Mouse (Mus musculus): ENCODE measurements around the gene Cxcl16.
A peak's percentile ranks its signal among the peaks of the same experiment; 100 is the strongest.
"Not testable (repeated sequence)": the region's sequence is repeated elsewhere in the genome, so short reads cannot be mapped to it uniquely, and the experiment has no call there.

The Cxcl16 gene

GRCm38 (mm10) chr11:70453261-70454044 lies 6.3 kb downstream of the Cxcl16 start:
- DNase-seq (ENCODE audit: low spot score in 2 of 2) = no peak

- peak; percentile 94 to 95 for DNase-seq (ENCODE audit: low spot score in 2 of 2)
Measured at GRCm38 (mm10) chr11:70451797-70452498, 7.8 kb downstream of the Cxcl16 start, which contains the start of gene Med11. Gene Med11 (plus strand): TSS chr11:70451919.

GRCm38 (mm10) chr11:70450926-70451325 lies 8.9 kb downstream of the Cxcl16 start:
- DNase-seq (ENCODE audit: low spot score in 2 of 2) = no peak

GRCm38 (mm10) chr11:70447373-70447772 lies 12.4 kb downstream of the Cxcl16 start:
- DNase-seq (ENCODE audit: low spot score in 2 of 2) = no peak

GRCm38 (mm10) chr11:70446756-70447155 lies 13.0 kb downstream of the Cxcl16 start:
- no peak for DNase-seq (ENCODE audit: low spot score in 2 of 2)

- no peak for DNase-seq (ENCODE audit: low spot score in 2 of 2)
Measured at GRCm38 (mm10) chr11:70444667-70445066, 15.1 kb downstream of the Cxcl16 start.

- no peak for DNase-seq (ENCODE audit: low spot score in 2 of 2)
Measured at GRCm38 (mm10) chr11:70443964-70444363, 15.8 kb downstream of the Cxcl16 start.

GRCm38 (mm10) chr11:70441882-70442281 lies 17.9 kb downstream of the Cxcl16 start:
- no peak for DNase-seq (ENCODE audit: low spot score in 2 of 2)

GRCm38 (mm10) chr11:70440637-70441036 lies 19.1 kb downstream of the Cxcl16 start:
- no peak for DNase-seq (ENCODE audit: low spot score in 2 of 2)

GRCm38 (mm10) chr11:70438728-70439374 lies 20.9 kb downstream of the Cxcl16 start:
- DNase-seq (ENCODE audit: low spot score in 2 of 2) = no peak

- no peak for DNase-seq (ENCODE audit: low spot score in 2 of 2)
Measured at GRCm38 (mm10) chr11:70437426-70437825, 22.4 kb downstream of the Cxcl16 start.

- no peak for DNase-seq (ENCODE audit: low spot score in 2 of 2)
Measured at GRCm38 (mm10) chr11:70435476-70435875, 24.3 kb downstream of the Cxcl16 start.

GRCm38 (mm10) chr11:70433951-70434350 lies 25.8 kb downstream of the Cxcl16 start:
- no peak for DNase-seq (ENCODE audit: low spot score in 2 of 2)

- peak in 1 of 2 experiments; percentile 32 for DNase-seq (ENCODE audit: low spot score in 2 of 2)
Measured at GRCm38 (mm10) chr11:70433569-70433943, 26.2 kb downstream of the Cxcl16 start.

GRCm38 (mm10) chr11:70432895-70433568 lies 26.8 kb downstream of the Cxcl16 start:
- peak in 1 of 2 experiments; percentile 32 for DNase-seq (ENCODE audit: low spot score in 2 of 2)

- peak; percentile 90 to 97 for DNase-seq (ENCODE audit: low spot score in 2 of 2)
Measured at GRCm38 (mm10) chr11:70432048-70432894, 27.5 kb downstream of the Cxcl16 start, which contains the start of gene Arrb2. Gene Arrb2 (plus strand): TSS chr11:70432635.

GRCm38 (mm10) chr11:70431574-70431973 lies 28.2 kb downstream of the Cxcl16 start:
- DNase-seq (ENCODE audit: low spot score in 2 of 2) = no peak

- DNase-seq (ENCODE audit: low spot score in 2 of 2) = not testable (repeated sequence)
Measured at GRCm38 (mm10) chr11:70426598-70426997, 33.2 kb downstream of the Cxcl16 start.

GRCm38 (mm10) chr11:70419486-70419885 lies 40.3 kb downstream of the Cxcl16 start:
- no peak for DNase-seq (ENCODE audit: low spot score in 2 of 2)

- no peak for DNase-seq (ENCODE audit: low spot score in 2 of 2)
Measured at GRCm38 (mm10) chr11:70418199-70418598, 41.6 kb downstream of the Cxcl16 start.

- peak; percentile 78 to 86 for DNase-seq (ENCODE audit: low spot score in 2 of 2)
Measured at GRCm38 (mm10) chr11:70413961-70414360, 45.8 kb downstream of the Cxcl16 start.
